10 mouse cellular contexts compared by ENCODE assay signal in genomic region chr10:117672693-117673092, GRCm38 (mm10). TPM values are rescaled to one million over a fixed set of nuclear protein-coding genes. Genes with fewer than 3 reads are reported as not detected.
DNase-seq lines count a peak whose midpoint lies in the region; ATAC-seq lines count a peak whose summit lies in the region.
"Had no signal": no experiment of that assay in that cellular context is flagged by ENCODE, and none has a peak within 500 bp of the region (broad histone marks: within the 10 kb centered on the region; RNA-seq: fewer than 3 reads in every experiment).

No protein-coding gene starts in this region.

- no peaks in the 10 kb centered on the region for H3K9me3 ChIP-seq in intestine, embryonic 16.5 days (ENCODE audit: control insufficient read depth, low read length)
- H3K9me3 ChIP-seq in midbrain, embryonic 15.5 days: no peaks in the 10 kb centered on the region

- H3K27ac ChIP-seq in intestine, embryonic 16.5 days (ENCODE audit: low read length): no peak overlapping the region
- no peak overlapping the region for H3K27ac ChIP-seq in midbrain, embryonic 15.5 days
- H3K27ac ChIP-seq: macrophage had no signal

- H3K4me2 ChIP-seq in intestine, embryonic 16.5 days (ENCODE audit: low read depth, low read length): no peak overlapping the region
- H3K4me2 ChIP-seq in midbrain, embryonic 15.5 days: no peak overlapping the region

- H3K36me3 ChIP-seq in intestine, embryonic 16.5 days (ENCODE audit: control insufficient read depth, insufficient read depth, low read length): no peaks in the 10 kb centered on the region
- no peaks in the 10 kb centered on the region for H3K36me3 ChIP-seq in midbrain, embryonic 15.5 days (replicated peaks)

- ATAC-seq in intestine, embryonic 16.5 days: no peak
- ATAC-seq in midbrain, embryonic 15.5 days (replicated peaks): no peak
- ATAC-seq: inflammation-experienced regulatory T-cells, adult 6 months had no signal

- intact Hi-C loops in left cerebral cortex, postnatal 14 days (cut with DNase I): loop anchor here (10.0 kb wide), 1 partner anchor 298 kb away; no protein-coding TSS in a partner anchor

- H3K4me3 ChIP-seq in intestine, embryonic 16.5 days (ENCODE audit: low read length): no peak overlapping the region
- H3K4me3 ChIP-seq in midbrain, embryonic 15.5 days: no peak overlapping the region

- H3K4me1 ChIP-seq in intestine, embryonic 16.5 days (ENCODE audit: control insufficient read depth, insufficient read depth, low read length): peaks cover 25% of the 10 kb centered on the region
- H3K4me1 ChIP-seq in midbrain, embryonic 15.5 days: peaks cover 7% of the 10 kb centered on the region

- 60% methylated on average over 7 of the region's 7 CpGs for whole genome bisulfite sequencing in intestine, embryonic 16.5 days
- 49% methylated on average over 7 of the region's 7 CpGs for WGBS in midbrain, embryonic 15.5 days

- no peak overlapping the region for H3K9ac ChIP-seq in intestine, embryonic 16.5 days (ENCODE audit: low read depth, low read length)
- H3K9ac ChIP-seq in midbrain, embryonic 15.5 days: no peak overlapping the region

- DNase-seq in kidney, adult 18-20 months: peak; percentile 24
- no peak for DNase-seq in kidney, adult 8-10 months
- DNase-seq in NIH3T3 (ENCODE audit: low read depth): peak; percentile 40
- DNase-seq in cerebellum, postnatal 14 days: peak; percentile 22 to 41
- peak; percentile 38 to 42 for DNase-seq in left cerebral cortex, postnatal 14 days (ENCODE audit: low spot score in 2 of 2)
- DNase-seq in adrenal gland, postnatal 4 days (ENCODE audit: low spot score in 2 of 2): no peak

- no peaks in the 10 kb centered on the region for H3K27me3 ChIP-seq in intestine, embryonic 16.5 days (replicated peaks; ENCODE audit: control insufficient read depth, insufficient read depth, low read length)
- no peaks in the 10 kb centered on the region for H3K27me3 ChIP-seq in midbrain, embryonic 15.5 days (replicated peaks)

RNA-seq across cellular contexts. Expression of gene Mdm2, which starts 37.9 kb away (rescaled TPM):
- 10 to 100 TPM; 49.9 to 50.4 TPM for total RNA-seq in left cerebral cortex, postnatal 14 days (2021)
- polyA plus RNA-seq in intestine, embryonic 16.5 days (2015; fragmentation: Nextera tagmentation; extraction: Ambion mirVana): 30.8 and 32.4 TPM in 2 replicates
- 10 to 100 TPM; 63.3 to 67.4 TPM for total RNA-seq in adrenal gland, postnatal 4 days (2021)
- 49.8 and 58.2 TPM in 2 replicates for polyA plus RNA-seq in midbrain, embryonic 15.5 days (2015; fragmentation: Nextera tagmentation; extraction: Ambion mirVana)

RNA-seq across cellular contexts. Expression of gene Cpm, which starts 43.4 kb away (rescaled TPM):
- total RNA-seq in left cerebral cortex, postnatal 14 days (2021): 1 to 10 TPM; 3.2 to 3.6 TPM
- 47.7 and 51.8 TPM in 2 replicates for polyA plus RNA-seq in intestine, embryonic 16.5 days (2015; fragmentation: Nextera tagmentation; extraction: Ambion mirVana)
- 10 to 100 TPM; 24.4 to 25.3 TPM for total RNA-seq in adrenal gland, postnatal 4 days (2021)
- 5.9 and 7.1 TPM in 2 replicates for polyA plus RNA-seq in midbrain, embryonic 15.5 days (2015; fragmentation: Nextera tagmentation; extraction: Ambion mirVana)

Comparison
In these comparisons a context has a peak if more than half of its experiments do, and no peak if none do; other contexts are left out.
1. DNase-seq: peak in kidney, adult 18-20 months (single experiment), NIH3T3 (single experiment), cerebellum, postnatal 14 days (2 of 2) and left cerebral cortex, postnatal 14 days (2 of 2); none in kidney, adult 8-10 months (0 of 2) and adrenal gland, postnatal 4 days (0 of 2).
2. RNA of gene Cpm, which starts 43.4 kb away (total RNA-seq): 24.4 to 25.3 TPM in adrenal gland, postnatal 4 days; 3.2 to 3.6 TPM in left cerebral cortex, postnatal 14 days; every median in the first group is over 4 times any median in the second.